Mouse (Mus musculus): ENCODE results near the gene Bax.

Gene Bax

DNA sequence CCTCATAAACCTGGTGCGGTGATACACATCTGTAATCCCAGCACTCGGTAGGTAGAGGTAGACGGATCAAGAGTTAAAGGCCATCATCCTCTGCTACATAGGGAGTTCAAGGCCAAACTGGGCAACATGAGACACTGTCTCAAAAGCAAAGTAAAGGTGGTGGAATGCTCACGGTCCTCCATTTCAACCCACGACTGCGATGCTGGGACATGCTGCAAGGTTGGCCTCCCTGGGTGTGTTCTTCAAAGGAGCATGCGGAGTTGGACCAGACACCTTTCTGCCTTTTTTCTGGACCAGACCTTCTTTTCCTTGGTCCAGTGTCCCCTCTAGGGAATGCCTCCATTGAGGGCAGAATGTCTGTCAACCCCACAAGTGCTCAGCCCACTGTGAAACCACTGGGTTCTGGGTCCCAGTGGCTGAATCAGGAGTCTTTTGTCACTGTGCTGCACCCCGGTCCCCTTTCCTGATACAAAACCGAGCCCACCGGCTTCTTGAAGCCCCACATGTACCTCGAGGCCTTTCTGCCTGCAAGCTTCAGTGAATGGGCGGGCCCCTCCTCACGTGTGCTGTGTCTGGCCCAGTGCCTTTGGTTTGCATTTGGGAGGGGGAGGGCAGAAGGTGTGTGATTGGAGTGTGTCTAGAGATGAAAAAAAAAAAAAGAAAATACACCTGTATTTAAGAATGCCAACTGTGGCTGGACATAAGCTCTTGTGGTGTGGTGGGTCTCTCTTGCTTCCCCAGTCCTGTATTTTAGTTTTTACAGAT, 10.6 kb downstream of the Bax start:
- no peak for DNase-seq

- DNase-seq: no peak
Measured at GRCm38 (mm10) chr7:45454971-45455370, 11.7 kb downstream of the Bax start.

DNA sequence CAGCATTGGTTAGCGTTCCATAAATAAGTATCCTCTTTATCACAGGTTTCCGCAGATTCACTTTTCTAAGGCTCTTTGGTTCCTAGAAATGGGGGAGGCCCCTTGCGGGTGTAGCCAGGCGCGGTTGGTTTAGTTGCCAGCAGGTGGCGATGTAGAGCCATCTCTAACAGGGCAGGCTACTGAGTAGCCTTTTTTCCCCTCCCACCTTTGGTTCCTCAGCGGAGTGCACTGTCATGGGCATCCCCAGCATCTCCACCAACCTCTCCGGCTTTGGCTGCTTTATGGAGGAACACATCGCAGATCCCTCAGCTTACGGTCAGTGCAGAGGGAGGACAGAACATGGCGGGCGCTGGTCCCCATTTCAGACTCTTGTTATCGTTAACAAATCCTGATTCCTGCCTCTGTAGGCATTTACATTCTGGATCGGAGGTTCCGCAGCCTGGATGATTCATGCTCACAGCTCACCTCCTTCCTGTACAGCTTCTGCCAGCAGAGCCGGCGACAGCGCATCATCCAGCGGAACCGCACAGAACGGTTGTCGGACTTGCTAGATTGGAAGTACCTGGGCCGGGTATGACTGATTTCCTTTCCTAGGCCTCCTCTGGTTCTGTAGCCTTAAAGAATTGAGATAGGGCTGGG, 15.2 kb downstream of the Bax start:
- DNase-seq: peak; percentile 88

GRCm38 (mm10) chr7:45449974-45450373, 16.7 kb downstream of the Bax start:
- no peak for DNase-seq

DNA sequence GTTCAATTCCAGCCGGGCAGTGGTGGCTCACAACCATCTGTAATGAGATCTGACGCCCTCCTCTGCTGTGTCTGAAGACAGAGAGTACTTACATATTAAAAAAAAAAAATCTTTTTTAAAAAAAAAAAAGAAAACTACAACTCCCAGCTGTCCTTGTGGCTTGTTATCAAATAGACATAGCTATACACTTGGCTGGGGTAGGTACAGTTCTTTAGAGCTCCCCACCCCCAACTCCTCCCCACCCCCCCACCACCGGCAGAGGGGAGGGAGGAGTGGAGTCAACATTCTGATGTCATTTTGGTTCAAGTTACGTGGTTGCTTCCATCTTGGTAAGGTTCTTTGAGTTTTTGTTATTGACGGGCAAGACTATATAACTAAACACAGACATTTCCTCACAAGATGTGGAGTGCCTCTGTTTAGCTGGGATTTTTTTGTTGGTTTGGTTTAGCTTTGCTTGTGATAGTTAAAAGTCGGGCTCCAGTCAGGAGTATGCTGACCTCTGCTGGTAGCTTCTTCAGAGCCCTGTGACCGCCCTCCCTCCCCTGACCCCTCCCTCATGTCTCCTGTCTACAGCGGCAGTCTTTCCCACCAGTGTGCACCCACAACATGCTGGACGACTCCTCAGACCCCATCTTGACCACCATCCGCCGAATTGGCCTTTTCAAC, 19.2 kb downstream of the Bax start:
- no peak for DNase-seq

DNA sequence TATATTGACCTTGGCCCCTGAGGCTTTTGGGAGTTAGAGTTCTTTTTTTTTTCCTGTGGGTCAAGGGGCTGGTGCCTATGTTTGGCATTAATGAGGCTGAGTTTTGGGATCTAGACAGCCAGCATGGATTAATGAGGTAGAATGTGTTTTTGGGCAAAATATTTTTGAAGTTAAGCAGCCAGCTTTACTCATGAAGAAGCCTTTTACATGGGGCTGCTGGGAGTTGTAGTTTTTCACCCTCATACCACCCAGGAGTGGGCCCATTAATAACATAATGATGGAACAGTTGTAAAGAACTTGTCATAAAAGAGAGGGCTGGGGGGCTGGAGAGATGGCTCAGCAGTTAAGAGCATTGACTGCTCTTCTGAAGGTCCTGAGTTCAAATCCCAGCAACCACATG, 20.1 kb downstream of the Bax start:
- no peak for DNase-seq

GRCm38 (mm10) chr7:45443526-45444420, 22.9 kb downstream of the Bax start:
- no peak for DNase-seq

GRCm38 (mm10) chr7:45437521-45438276, 29.0 kb downstream of the Bax start, which contains the start of gene Ruvbl2:
Gene Ruvbl2, minus strand, starts transcription at chr7:45438096.
- no peak for DNase-seq

DNA sequence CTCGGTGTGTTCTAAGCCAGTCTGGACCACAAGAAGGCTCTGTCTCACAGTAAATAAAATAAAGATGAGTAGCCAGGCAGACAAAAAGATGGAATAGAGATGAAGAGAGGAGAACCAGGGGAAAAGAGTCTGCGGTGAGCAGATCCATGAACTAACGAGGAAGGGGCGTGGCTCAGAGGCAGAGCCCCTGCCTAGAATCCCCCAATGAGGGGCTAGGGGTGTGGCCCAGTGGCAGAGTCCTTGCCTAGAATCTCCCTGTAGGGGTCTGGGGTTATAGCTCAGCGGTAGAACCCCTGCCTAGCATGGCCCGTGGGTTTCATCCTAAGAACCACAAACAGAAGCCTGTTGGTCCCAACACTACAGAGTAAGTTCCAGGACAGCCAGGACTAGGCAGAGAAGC, 29.7 kb downstream of the Bax start:
- no peak for DNase-seq

- no peak for DNase-seq
Measured at GRCm38 (mm10) chr7:45436444-45436843, 30.3 kb downstream of the Bax start.

GRCm38 (mm10) chr7:45435038-45435437, 31.7 kb downstream of the Bax start:
- DNase-seq: no peak

DNA sequence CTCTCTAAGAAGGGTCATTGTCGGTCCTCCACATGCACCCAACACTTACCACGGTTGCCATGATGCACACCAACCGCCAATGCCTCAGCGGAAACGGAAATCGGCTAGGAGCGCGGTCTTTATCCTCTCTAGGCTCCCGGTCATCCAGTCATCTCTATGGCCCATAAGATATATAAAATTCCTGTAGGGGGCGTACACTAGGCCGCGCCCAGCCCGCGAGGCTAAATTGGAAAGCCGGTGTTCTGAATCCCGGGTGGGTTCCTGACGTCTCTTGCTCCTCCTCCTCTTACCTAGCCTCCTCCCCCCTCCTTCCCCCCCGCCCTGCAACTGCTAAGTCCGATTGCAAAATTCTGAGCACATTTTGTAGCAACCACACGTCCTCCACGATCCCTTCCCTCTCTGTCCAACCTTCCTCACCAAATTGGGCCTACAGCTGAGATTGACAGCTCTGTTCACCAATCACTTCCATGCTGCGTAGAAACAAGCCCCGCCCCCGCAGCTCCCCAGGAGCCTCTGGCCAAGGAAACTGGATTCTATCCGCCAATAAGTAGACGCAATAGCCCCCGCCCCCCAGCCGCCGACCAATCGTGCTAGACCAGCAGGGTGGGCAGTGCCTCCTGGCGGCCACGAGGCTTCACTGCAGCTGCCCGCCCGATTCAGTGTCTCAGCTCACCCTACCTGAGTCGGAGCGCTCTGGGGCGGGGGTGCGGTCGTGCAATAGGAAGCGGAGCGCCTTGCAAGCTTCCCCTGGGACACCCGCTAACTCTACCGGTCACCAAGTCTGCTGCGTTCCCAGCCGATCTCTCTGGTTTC, 32.3 kb downstream of the Bax start, which contains the start of gene Gys1:
TSS of gene Gys1 (plus strand) at position 642 of the 813 bp plus-strand sequence.
- DNase-seq: peak; percentile 100

GRCm38 (mm10) chr7:45433835-45434202, 32.9 kb downstream of the Bax start:
- no peak for DNase-seq

- DNase-seq: no peak
Measured at GRCm38 (mm10) chr7:45426556-45426955, 40.1 kb downstream of the Bax start.

DNA sequence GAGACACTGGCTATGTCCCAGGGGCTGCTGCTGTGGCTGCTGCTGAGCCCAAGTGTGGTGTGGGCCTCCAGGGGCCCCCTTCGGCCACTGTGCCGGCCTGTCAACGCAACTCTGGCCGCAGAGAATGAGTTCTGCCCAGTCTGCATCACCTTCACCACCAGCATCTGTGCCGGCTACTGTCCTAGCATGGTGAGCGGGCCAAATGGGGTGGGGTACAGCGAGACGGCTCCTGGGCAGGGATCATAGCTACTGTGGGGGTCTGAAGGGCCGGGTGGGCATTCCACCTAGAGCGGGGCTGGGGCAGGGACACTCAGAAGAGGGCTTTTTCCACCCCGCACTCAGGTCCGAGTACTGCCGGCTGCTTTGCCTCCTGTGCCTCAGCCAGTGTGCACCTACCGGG, 45.5 kb downstream of the Bax start:
- DNase-seq: no peak

GRCm38 (mm10) chr7:45420615-45420919, 46.1 kb downstream of the Bax start, which contains the start of gene Lhb:
Gene Lhb, plus strand, starts transcription at chr7:45420820.
- no peak for DNase-seq

GRCm38 (mm10) chr7:45419859-45420614, 46.7 kb downstream of the Bax start:
- no peak for DNase-seq

GRCm38 (mm10) chr7:45417962-45418492, 48.7 kb downstream of the Bax start:
- no peak for DNase-seq

- DNase-seq: peak; percentile 55
Measured at GRCm38 (mm10) chr7:45415636-45416035, 51.1 kb downstream of the Bax start.

GRCm38 (mm10) chr7:45414740-45415224, 51.9 kb downstream of the Bax start:
- DNase-seq: no peak
